Mouse (Mus musculus): Measurements from ENCODE around the gene Wdr92.
"Not testable (repeated sequence)": the region's sequence is repeated elsewhere in the genome, so short reads cannot be mapped to it uniquely, and the experiment has no call there.

Gene Wdr92

DNA sequence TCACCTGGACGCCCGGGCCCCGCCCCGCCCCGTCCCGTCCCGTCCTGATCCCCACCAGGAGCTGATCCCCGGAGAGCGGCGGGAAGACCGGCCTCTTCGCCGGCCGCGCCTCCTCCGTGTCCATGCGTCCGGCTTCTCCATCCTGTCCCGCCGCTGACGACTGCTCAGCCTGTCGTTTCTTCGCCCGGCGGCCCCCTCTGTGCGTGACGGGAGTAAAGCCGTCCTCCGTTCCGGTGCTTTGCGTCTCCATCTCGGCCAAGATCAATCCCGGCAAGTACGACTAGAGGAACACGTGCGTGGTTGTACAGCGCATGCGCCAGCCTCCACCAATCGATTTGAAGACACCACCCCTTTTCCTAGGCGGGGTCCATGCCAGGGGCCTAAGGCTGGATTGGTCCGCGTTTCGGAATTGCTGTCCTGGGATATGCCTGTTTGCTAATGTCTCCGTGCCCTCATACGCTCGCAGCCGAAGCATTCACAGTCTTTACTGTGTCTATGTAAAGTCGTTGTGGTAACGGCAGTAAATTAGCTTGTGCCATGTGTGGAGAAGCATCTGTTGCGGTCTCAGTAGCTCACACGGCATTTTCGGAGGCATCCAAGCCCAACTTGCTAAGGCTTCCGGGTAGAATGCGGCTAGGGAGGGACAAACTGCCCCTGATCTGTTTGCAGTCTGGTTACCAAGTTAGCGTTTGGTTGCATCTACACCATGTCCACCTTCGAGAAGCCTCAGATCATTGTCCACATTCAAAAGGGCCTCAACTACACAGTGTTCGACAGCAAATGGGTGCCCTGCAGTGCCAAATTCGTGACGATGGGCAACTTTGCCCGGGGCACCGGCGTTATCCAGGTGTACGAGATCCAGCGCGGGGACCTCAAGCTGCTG is 29.6 kb downstream of the Wdr92 start, which contains the start of gene Pno1:
Gene Pno1 (minus strand): TSS at position 311 of the 883 bp plus-strand sequence.
- peak; percentile 98 for DNase-seq (ENCODE audit: low read depth, low spot score)

DNA sequence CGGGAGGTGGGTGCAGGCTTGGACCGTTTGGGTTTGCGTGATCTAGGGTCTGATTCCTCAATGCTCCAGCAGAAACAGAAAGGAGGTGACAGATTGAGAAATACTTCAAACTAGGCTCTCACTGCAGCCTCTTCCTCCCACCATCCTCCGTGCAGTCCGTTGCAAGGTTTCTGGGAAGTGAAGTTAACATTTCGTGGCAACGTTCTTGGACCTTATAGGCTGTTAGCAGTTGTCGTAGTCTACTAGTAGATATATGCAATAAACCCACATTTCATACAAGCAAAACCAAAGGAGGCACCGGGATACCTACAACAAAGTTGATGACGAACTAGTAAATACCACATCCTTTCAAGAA is 30.2 kb downstream of the Wdr92 start:
- no peak for DNase-seq (ENCODE audit: low read depth, low spot score)

DNA sequence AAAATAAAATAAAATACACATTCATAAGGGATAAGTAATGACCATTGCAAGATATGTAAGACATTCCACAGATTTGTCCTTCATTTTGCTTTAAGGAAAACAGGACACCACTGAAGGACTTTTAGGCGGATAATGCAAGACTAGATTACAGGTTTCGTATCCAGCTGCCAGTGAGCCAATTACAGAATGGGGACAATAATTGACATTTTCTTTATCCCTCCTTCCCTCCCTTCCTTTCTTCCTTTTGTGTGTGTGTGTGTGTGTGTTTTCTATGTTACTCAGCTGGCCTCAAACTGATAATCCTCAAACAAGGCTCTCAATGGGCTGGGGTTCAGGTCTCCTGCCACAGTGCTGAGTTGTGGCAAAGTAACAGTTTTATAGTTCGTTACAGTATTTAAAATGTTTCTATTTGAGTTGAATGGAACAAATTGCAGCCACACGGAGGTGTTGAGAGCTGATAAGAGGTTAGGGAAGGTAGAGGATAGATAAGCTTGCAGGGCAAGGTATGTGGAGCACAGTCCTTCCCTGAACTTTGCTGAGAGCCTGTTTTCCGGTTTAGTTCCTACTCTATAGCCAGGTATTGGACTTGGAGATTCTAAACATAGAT is 31.1 kb downstream of the Wdr92 start:
- no peak for DNase-seq (ENCODE audit: low read depth, low spot score)

DNA sequence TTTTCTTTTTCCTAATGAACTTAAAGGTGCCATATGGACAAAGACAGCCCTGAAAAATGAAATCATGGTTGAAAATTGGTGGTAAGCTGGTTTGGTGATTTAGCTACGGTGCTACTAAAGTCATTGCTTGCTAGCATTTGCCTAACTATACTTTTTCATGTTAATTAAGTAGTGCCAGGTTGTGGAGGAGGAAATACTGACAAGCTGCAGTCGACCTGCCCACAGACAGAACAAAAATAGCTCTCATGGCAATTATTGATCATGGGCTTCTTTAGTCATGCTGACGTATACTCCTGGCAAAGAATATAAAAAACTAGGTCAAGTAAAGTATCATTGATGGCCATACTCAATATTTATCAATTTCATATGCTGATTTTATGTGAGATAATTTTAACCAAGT is 33.6 kb downstream of the Wdr92 start:
- DNase-seq (ENCODE audit: low read depth, low spot score): no peak

DNA sequence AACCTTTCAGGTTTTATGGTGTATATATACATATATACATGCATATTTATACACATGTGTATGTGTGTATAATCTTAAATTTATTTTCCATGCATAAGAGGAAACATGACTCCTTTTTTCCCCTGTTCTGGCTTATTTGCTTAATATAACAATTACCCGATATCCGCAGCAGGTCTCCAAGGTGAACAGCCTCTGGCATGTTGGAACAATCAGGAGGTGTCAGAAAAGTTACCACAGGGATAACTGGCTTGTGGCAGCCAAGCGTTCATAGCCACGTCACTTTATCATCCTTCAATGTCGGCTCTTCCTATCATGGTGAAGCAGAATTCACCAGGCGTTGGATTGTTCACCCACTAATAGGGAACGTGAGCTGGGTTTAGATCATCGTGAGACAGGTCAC is 39.2 kb downstream of the Wdr92 start:
- DNase-seq (ENCODE audit: low read depth, low spot score): no peak

DNA sequence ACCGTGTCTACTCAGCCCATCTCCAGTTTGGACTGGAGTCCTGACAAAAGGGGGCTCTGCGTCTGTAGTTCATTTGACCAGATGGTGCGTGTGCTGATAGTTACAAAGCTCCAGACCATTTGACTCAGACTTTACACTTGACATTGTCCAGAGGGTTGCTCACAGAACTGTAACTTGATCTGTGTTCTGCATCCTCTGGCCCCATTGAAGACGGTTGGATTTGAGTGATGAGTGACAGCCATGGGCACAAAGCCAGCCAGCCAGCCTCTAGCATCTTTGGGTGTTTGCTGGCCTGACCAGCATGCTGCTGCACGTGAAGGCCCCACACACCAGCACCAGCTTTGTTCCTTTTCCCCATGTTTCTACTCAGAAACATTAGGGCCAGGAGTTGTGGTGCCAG is 50.9 kb downstream of the Wdr92 start:
- DNase-seq (ENCODE audit: low read depth, low spot score): no peak

- DNase-seq (ENCODE audit: low read depth, low spot score): no peak
These were observed 54.6 kb downstream of the Wdr92 start for GRCm38 (mm10) chr11:17236449-17237037.

GRCm38 (mm10) chr11:17238598-17238997 is 56.7 kb downstream of the Wdr92 start:
- DNase-seq (ENCODE audit: low read depth, low spot score): not testable (repeated sequence)

DNA sequence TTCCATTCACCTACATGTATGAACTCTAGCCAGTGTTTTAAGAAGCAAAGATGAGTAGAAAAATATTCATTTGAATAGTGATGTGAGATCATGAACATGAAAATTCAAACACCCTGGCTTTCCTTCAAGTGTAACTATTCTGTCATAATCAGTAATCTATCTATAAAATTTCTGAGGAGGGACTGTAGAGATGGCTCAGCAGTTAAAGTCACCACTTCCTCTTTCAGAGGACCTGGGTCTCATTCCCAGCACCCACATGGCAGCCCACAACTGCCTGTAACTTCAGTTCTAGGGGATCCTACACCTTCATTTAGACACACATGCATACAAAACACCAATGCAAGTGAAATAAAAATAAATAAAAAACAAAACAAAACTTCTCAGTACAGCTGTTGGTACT is 66.8 kb downstream of the Wdr92 start:
- DNase-seq (ENCODE audit: low read depth, low spot score): no peak

DNA sequence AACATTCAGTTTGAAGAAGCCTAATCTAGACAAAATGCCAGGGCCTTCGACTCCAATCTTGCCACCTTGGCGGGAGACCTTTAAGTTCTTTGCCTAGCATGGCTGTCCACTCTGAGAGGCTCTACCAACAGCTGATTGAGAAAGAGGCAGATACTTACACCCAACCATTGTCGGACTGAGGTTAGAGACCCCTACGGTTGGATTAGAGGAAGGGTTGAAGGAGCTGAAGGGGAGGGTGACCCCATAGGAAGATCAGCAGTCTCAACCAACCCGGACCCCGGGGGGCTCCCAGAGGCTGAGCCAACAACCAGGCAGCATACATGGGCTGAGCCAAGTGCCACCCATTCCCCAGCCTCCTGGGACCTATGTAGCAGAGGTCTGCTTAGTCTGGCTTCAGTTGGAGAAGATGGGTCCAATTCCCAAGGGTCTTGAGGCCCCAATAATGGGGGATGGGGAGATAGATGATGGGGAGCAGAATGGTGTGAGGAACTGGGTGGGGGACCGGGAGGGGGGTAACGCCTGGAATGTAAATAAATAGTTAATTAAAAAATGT is 75.0 kb downstream of the Wdr92 start:
- no peak for DNase-seq (ENCODE audit: low read depth, low spot score)

DNA sequence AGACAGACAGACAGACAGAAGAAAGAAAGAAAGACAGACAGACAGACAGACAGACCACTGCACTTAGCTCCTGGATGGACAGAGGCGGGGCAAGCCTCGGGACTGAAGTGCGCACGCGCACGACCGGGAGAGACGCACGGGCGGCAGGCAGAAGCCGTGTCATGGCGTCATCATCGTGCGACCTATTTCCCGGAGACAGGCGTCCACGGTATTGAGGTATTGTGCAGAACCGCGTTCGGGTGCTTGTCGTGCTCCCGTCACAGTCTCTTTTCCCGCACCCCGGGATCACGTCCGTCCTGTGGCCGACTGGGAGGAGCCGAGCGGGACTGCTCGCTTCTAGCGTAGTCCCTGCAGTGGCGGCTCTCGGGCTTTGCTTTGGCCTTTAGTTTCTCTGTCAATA is 75.5 kb downstream of the Wdr92 start, which contains the start of gene C1d:
Gene C1d (plus strand): TSS at position 137 of the 400 bp plus-strand sequence.
- peak; percentile 97 for DNase-seq (ENCODE audit: low read depth, low spot score)

GRCm38 (mm10) chr11:17257861-17258260 is 76.0 kb downstream of the Wdr92 start:
- no peak for DNase-seq (ENCODE audit: low read depth, low spot score)

DNA sequence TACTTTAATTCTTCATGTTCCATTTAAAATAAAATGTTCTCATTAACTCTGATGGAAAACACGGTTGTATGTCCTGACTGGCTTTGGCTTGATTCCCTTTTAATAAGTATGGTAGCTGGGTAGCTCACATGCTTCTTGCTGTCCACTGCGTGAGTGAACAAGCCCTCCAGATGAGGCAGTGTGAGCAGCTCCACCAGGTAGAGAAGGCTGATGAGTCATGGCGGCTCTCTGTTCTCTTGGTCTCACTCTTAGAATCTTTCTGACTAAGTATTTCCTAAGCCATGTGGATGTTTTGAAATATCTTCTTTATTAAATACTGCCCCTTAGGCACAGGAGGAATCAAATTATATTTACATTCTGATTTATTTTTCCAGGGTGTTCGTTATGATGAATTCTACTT is 85.3 kb downstream of the Wdr92 start:
- DNase-seq (ENCODE audit: low read depth, low spot score): no peak

- DNase-seq (ENCODE audit: low read depth, low spot score): no peak
These were observed 86.9 kb downstream of the Wdr92 start for GRCm38 (mm10) chr11:17268801-17269200.

- peak; percentile 61 for DNase-seq (ENCODE audit: low read depth, low spot score)
These were observed 98.1 kb downstream of the Wdr92 start for GRCm38 (mm10) chr11:17279959-17280358.

Measured in ZHBTc4 (cell line).